Mouse (Mus musculus) liver, adult 2 months (tissue): ENCODE results near the gene Qrfp.

Experiments used
- CTCF ChIP-seq: fragments of 200-500 bp; IDR thresholded peaks from 2 replicates; pipeline ENCODE4 v1.5.1; 2011; ENCODE audit warnings: low read depth, low read length, control low read depth
- POLR2A ChIP-seq: fragments of 200-500 bp; IDR thresholded peaks from 2 replicates; pipeline ENCODE4 v1.6.1; 2011; ENCODE audit warnings: low read length, control low read depth; ENCODE audit not compliant: insufficient read depth; ENCODE audit errors: extremely low read depth

- no peak for TF ChIP-seq POLR2A
- no peak for TF ChIP-seq CTCF
These were observed 25.7 kb upstream of the Qrfp start for GRCm38 (mm10) chr2:31836091-31836490.
